Mouse (Mus musculus): ENCODE data around the gene Ebf1.

DNA sequence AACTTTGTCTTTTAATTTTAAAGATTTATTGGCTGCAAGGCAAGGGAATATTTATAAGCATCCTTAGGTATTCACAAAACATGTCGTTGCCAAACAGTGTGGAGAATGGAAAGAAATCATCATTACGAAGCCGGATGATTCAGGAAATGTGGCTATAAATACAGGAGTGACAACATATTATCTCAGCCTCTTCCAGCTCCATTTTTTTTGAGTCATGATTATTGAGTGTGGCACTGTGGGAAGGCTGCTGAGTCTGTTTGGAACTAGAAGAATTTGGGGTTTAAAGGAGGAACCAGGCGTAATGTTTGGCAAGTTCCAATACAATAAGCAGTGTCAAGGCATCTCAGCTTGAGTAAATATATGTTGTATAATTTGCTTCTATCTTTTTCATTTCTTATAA, 326.7 kb downstream of the Ebf1 start:
- TF ChIP-seq POLR2A (IDR thresholded peaks at IDR 0.05; ENCODE audit: low read depth, low read length) (no peak), CTCF (IDR thresholded peaks at IDR 0.05; ENCODE audit: extremely low read depth, insufficient read depth, insufficient read length, insufficient replicate concordance) (no peak)
